Mouse (Mus musculus) liver, adult 2 months (tissue): ENCODE data around the gene Arhgap32.

Source experiments
- CTCF ChIP-seq: fragments of 200-500 bp; IDR thresholded peaks from 2 replicates; pipeline ENCODE4 v1.5.1; 2011; ENCODE audit warnings: low read depth, low read length, control low read depth
- POLR2A ChIP-seq: fragments of 200-500 bp; IDR thresholded peaks from 2 replicates; pipeline ENCODE4 v1.6.1; 2011; ENCODE audit warnings: low read length, control low read depth; ENCODE audit not compliant: insufficient read depth; ENCODE audit errors: extremely low read depth

GRCm38 (mm10) chr9:32110376-32110775 is 5.6 kb upstream of the Arhgap32 start:
- no peak for TF ChIP-seq POLR2A
- TF ChIP-seq CTCF: no peak
